Mouse (Mus musculus): Measurements from ENCODE around the gene BC004004. TPM values are rescaled to one million over a fixed set of nuclear protein-coding genes. Genes with fewer than 3 reads are reported as not detected.
"Not testable (repeated sequence)": the region's sequence is repeated elsewhere in the genome, so short reads cannot be mapped to it uniquely, and the experiment has no call there.

Gene BC004004
- total and polyA plus RNA-seq, 2 experiments from 2014 or later: 145 to 181 TPM

GRCm38 (mm10) chr17:29348996-29349395 lies 80.4 kb downstream of the BC004004 start:
- no peak overlapping the region for H3K9ac ChIP-seq (replicated peaks; ENCODE audit: low read length)
- H3K27me3 ChIP-seq (ENCODE audit: insufficient read depth, low read length): no peaks in the 10 kb centered on the region
- TF ChIP-seq CTCF (IDR thresholded peaks at IDR 0.05; ENCODE audit: low read depth): no peak
- DNase-seq (ENCODE audit: low spot score) (no peak), ATAC-seq (no peak)
- H3K4me1 ChIP-seq (ENCODE audit: insufficient read depth, low read length): peaks cover 11% of the 10 kb centered on the region; the same call in 1 of the 2 replicates
- no peak overlapping the region for H3K27ac ChIP-seq
- 67% methylated on average over 2 of the region's 2 CpGs for WGBS
- H3K36me3 ChIP-seq (ENCODE audit: insufficient read depth, low read length): no peaks in the 10 kb centered on the region; the same call in 1 of the 2 replicates
- no peaks in the 10 kb centered on the region for H3K9me3 ChIP-seq (ENCODE audit: low read length)
- H3K4me3 ChIP-seq (ENCODE audit: low read length): no peak overlapping the region
- H3K4me2 ChIP-seq (ENCODE audit: low read depth, low read length): no peak overlapping the region

GRCm38 (mm10) chr17:29351056-29351455 lies 82.5 kb downstream of the BC004004 start:
- H3K27me3 ChIP-seq (ENCODE audit: insufficient read depth, low read length); H3K4me2 ChIP-seq (ENCODE audit: low read depth, low read length); DNase-seq (ENCODE audit: low spot score); H3K36me3 ChIP-seq (ENCODE audit: insufficient read depth, low read length); H3K9ac ChIP-seq (replicated peaks; ENCODE audit: low read length); H3K4me3 ChIP-seq (ENCODE audit: low read length); ATAC-seq; H3K27ac ChIP-seq; H3K9me3 ChIP-seq (ENCODE audit: low read length): not testable (repeated sequence)
- peaks cover 13% of the 10 kb centered on the region for H3K4me1 ChIP-seq (ENCODE audit: insufficient read depth, low read length)
- 55% methylated on average over 5 of the region's 5 CpGs for WGBS

GRCm38 (mm10) chr17:29355461-29355840 lies 86.9 kb downstream of the BC004004 start:
- H3K4me2 ChIP-seq (ENCODE audit: low read depth, low read length): no peak overlapping the region
- WGBS: 17% methylated on average over 5 of the region's 5 CpGs
- ATAC-seq: peak; percentile 65

GRCm38 (mm10) chr17:29355841-29356478 lies 87.4 kb downstream of the BC004004 start:
- Histone ChIP-seq H3K9ac (replicated peaks; ENCODE audit: low read length) (peak overlapping the region; percentile 53), H3K36me3 (ENCODE audit: insufficient read depth, low read length) (no peaks in the 10 kb centered on the region), H3K4me2 (ENCODE audit: low read depth, low read length) (peak overlapping the region; percentile 48), H3K27me3 (ENCODE audit: insufficient read depth, low read length) (no peaks in the 10 kb centered on the region), H3K9me3 (ENCODE audit: low read length) (no peaks in the 10 kb centered on the region), H3K4me3 (ENCODE audit: low read length) (no peak overlapping the region), H3K27ac (peak overlapping the region; percentile 95), H3K4me1 (ENCODE audit: insufficient read depth, low read length) (peaks cover 18% of the 10 kb centered on the region)
- TF ChIP-seq CTCF (IDR thresholded peaks at IDR 0.05; ENCODE audit: low read depth): no peak
- DNase-seq (ENCODE audit: low spot score): peak; percentile 75
- WGBS: 3% methylated on average over 17 of the region's 17 CpGs
- ATAC-seq: peak; percentile 44

More at GRCm38 (mm10) chr17:29355461-29355840, 86.9 kb downstream of the BC004004 start:
- TF ChIP-seq CTCF (IDR thresholded peaks at IDR 0.05; ENCODE audit: low read depth): no peak
- Histone ChIP-seq H3K4me1 (ENCODE audit: insufficient read depth, low read length) (peaks cover 18% of the 10 kb centered on the region), H3K36me3 (ENCODE audit: insufficient read depth, low read length) (no peaks in the 10 kb centered on the region), H3K9ac (replicated peaks; ENCODE audit: low read length) (no peak overlapping the region; the same call in 1 of the 2 replicates), H3K27me3 (ENCODE audit: insufficient read depth, low read length) (no peaks in the 10 kb centered on the region), H3K9me3 (ENCODE audit: low read length) (no peaks in the 10 kb centered on the region), H3K4me3 (ENCODE audit: low read length) (no peak overlapping the region), H3K27ac (peak overlapping the region; percentile 95)
- DNase-seq (ENCODE audit: low spot score): peak; percentile 55

GRCm38 (mm10) chr17:29356479-29356856 lies 87.9 kb downstream of the BC004004 start:
- under 1% methylated on average over 11 of the region's 11 CpGs for WGBS
- TF ChIP-seq CTCF (IDR thresholded peaks at IDR 0.05; ENCODE audit: low read depth): no peak

GRCm38 (mm10) chr17:29356882-29357281 lies 88.3 kb downstream of the BC004004 start:
- DNase-seq (ENCODE audit: low spot score): no peak
- Histone ChIP-seq H3K4me3 (ENCODE audit: low read length) (peak overlapping the region; percentile 6), H3K4me1 (ENCODE audit: insufficient read depth, low read length) (peaks cover 18% of the 10 kb centered on the region), H3K27me3 (ENCODE audit: insufficient read depth, low read length) (no peaks in the 10 kb centered on the region), H3K9me3 (ENCODE audit: low read length) (no peaks in the 10 kb centered on the region), H3K4me2 (ENCODE audit: low read depth, low read length) (peak overlapping the region; percentile 48), H3K9ac (replicated peaks; ENCODE audit: low read length) (peak overlapping the region; percentile 24), H3K27ac (peak overlapping the region; percentile 95), H3K36me3 (ENCODE audit: insufficient read depth, low read length) (no peaks in the 10 kb centered on the region)
- WGBS: 2% methylated on average over 9 of the region's 9 CpGs
- no peak for TF ChIP-seq CTCF (IDR thresholded peaks at IDR 0.05; ENCODE audit: low read depth)
- ATAC-seq: peak; percentile 42

More at GRCm38 (mm10) chr17:29356479-29356856, 87.9 kb downstream of the BC004004 start:
- Histone ChIP-seq H3K4me3 (ENCODE audit: low read length) (peak overlapping the region; percentile 6; the same call in 1 of the 2 replicates), H3K9me3 (ENCODE audit: low read length) (no peaks in the 10 kb centered on the region), H3K9ac (replicated peaks; ENCODE audit: low read length) (peak overlapping the region; percentile 53), H3K4me2 (ENCODE audit: low read depth, low read length) (peak overlapping the region; percentile 48), H3K4me1 (ENCODE audit: insufficient read depth, low read length) (peaks cover 18% of the 10 kb centered on the region), H3K36me3 (ENCODE audit: insufficient read depth, low read length) (no peaks in the 10 kb centered on the region), H3K27me3 (ENCODE audit: insufficient read depth, low read length) (no peaks in the 10 kb centered on the region), H3K27ac (peak overlapping the region; percentile 95)
- DNase-seq (ENCODE audit: low spot score): peak; percentile 96
- ATAC-seq: peak; percentile 96

GRCm38 (mm10) chr17:29358928-29359327 lies 90.3 kb downstream of the BC004004 start:
- Histone ChIP-seq H3K27me3 (ENCODE audit: insufficient read depth, low read length) (no peaks in the 10 kb centered on the region), H3K9me3 (ENCODE audit: low read length) (no peaks in the 10 kb centered on the region), H3K36me3 (ENCODE audit: insufficient read depth, low read length) (no peaks in the 10 kb centered on the region), H3K4me2 (ENCODE audit: low read depth, low read length) (no peak overlapping the region), H3K9ac (replicated peaks; ENCODE audit: low read length) (no peak overlapping the region), H3K4me3 (ENCODE audit: low read length) (no peak overlapping the region), H3K27ac (no peak overlapping the region), H3K4me1 (ENCODE audit: insufficient read depth, low read length) (peaks cover 18% of the 10 kb centered on the region)
- no peak for TF ChIP-seq CTCF (IDR thresholded peaks at IDR 0.05; ENCODE audit: low read depth)
- 57% methylated on average over 3 of the region's 3 CpGs for WGBS
- ATAC-seq (no peak), DNase-seq (ENCODE audit: low spot score) (peak; percentile 55)
